Mouse (Mus musculus): ENCODE measurements around the gene Olfr272.

Gene Olfr272

DNA sequence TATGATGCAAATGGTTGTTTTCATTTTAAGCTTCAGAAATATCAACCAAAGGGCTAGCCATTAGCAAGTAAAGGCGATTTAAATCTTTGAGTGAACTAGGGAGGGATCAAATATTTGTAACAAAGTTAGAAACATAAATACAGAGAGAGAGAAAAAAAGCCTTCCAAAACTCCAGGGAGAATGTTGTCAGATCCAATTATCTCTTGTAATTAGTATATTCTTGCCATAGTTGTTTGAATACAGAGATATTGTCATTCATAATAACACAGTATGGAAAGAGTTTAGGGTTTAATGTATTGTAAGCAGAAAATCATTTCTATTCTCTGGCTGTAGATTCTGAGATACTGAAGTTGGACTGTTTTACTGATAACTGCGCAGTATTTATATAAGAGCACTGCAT, at the start of gene Olfr272:
Gene Olfr272 (minus strand): TSS at position 101 of the 400 bp plus-strand sequence.
- DNase-seq = no peak

DNA sequence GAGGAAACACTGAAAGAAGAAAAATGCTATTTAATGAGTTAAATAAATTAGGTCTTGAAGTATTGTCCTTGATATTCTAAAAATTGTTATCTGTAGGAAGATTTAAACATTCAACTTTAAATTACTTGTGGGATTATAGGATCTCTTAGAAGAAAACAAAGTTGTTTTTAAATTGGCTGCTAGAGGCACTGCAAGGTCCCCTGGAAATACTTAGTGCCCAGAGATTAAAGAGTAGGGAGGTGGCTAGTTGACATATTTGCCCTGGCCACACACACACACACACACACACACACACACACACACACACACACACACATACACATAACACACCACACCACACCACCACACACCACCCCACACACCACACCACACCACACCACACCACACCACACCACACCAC, 45.3 kb upstream of the Olfr272 start, which contains the start of gene Olfr270:
Gene Olfr270 (plus strand): TSS at position 301 of the 400 bp plus-strand sequence.
- no peak for DNase-seq

DNA sequence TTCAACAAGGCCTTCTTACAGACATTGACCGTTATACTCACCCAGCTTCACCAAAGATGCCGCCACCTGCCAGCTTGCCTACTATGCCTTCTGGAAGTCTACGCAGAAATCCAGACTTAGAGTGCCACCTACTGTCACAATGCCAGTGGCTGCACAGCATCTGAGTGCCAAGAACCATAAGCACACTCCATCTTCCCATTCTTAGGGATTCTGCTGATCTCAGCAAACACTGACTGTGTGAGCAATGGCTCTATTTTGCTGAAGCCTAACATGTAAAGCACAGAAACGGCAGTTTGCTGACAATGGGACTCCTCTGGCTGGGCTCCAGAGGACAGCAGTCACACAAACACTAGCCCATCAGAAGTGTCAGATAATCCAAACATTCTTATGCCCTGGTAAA, 39.7 kb upstream of the Olfr272 start:
- DNase-seq = peak; percentile 66

DNA sequence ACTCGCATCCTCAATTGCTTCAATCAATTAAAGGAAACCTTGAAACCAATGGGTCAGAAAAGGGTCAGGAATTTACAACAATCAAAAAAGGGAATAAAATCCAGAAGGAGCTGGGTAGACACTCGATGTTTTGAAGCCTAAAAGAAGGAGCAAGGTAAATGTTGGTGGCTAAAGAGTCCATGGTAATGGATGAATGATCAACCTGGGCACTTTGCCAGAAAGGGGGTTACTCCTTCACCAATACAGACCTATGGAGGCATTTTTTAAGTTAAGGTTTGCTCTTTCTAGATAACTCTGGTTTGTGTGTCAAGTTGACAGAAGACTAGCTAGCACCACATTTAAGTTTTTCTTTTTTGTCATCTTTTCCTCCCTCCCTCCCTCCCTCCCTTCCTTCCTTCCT, 30.0 kb upstream of the Olfr272 start:
- no peak for DNase-seq

DNA sequence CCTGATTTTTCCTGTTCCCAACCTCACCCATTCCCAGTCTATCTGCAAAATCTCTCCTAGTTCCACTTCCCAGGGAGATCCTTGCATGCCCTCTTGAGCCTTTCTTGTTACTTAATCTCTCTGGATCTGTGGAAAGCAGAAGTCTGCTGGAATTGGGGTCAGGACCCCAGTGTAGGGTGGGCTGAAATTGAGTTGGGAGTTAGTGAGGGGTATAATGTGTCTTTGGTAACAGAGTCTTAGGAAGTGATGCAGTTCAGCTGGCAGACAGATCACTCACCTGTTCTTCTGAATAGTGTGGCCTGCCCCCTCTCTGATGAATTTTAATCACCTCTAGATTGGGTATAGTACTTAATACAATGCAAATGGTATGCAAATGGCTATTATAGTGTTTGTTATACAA, 27.7 kb upstream of the Olfr272 start:
- no peak for DNase-seq

DNA sequence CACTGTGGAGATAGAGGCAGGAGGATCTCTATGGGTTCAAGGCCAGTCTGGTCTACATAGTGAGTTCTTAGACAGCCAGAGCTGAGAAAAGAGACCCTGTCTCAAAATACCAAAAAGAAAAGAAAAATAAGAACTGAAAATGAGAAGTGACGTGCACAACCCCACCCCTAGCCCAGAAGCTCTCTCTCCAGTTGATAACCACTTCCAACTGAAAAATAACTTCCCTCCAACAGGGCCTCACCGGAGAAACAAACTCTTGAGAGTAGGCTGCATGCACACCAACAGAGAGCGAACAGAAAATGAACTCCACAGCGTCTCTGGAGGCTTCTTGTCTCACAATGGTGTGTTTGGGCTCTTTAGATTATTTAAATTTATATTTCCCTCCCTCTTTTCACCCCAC, 11.5 kb upstream of the Olfr272 start:
- DNase-seq = no peak

DNA sequence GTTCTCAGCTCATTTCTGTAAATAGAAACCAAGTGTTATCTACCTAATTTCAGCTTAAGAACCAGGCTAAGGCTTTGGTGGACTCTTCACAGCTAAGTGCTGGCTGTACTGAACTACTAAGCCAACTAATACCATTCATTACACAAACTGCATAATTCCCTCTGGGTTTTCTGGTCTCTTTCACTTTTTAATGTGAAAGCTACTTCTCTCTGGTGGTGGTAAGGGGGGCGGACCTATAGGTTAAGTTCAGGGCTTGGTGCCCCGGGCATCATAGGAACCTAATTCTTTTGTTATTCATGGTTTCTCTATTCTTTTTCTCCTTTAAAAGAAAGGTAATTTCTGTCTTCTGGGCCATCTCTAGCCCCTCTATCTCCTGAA, 1.7 kb downstream of the Olfr272 start:
- DNase-seq = no peak

DNA sequence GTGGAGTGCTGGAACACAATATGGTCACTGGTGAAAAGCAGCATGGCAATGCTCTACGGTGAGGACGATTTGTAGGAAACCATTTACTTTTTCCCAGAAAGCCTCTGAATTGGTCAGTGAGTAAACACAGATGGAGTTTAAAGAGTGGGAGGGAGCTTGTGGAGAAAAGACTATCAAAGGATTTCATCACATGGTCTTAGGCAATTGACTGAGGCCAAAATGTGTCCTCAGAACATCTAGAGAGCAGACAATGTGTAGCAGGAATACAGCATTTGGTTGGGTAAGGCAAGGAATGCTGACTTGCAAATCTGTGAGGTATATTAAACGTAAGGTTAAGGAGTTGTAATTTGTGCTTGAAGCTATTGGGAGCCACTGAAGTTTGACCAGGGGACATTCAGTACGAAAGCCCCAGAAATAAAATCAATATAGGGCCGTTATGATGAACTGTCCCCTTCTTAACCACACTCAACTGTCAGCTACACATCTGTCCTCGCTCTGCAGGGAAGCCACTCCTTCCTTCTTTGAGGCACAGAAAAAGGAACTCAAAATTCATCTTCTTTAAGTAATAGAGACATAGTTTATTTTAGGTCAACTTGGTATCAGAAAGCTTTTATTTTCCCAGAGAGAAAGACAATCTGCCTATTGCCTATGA, 2.2 kb downstream of the Olfr272 start:
- no peak for DNase-seq

DNA sequence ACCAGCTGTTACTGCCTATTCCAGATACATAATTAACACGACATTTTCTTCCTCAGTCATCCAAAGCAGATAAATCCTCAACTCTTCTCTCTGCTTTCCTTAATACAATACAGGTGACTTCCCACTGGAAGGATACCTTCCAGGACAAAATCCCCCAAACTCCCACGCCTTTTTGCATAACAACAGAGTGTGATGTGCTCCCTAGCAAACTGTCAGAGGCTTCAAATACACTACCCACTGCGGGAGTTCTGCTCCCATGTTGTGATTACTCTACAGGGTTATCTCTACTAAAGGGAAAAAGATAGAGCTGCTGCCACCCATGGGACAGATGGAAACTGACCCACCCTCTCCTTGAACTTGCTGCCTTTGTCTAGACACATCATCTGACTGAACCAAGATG, 6.6 kb downstream of the Olfr272 start:
- no peak for DNase-seq

DNA sequence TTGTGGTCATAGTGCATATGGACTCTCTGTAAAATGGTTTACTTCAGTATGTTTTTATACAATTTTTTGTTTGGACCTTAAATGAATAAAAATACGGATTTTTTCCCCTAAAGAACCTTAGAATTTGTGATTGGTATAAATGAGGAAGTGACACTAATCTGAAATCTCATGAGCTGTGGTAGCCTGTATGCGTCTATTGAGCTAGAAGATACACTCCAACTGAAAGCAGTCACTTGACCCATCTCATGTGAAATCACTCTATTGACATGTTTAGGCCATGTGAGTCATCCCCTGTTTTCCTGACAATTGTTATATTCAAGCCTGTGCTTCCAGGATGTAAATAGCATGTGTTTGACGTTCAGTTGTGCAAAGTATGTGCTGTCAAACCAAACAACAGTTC, 9.4 kb downstream of the Olfr272 start:
- no peak for DNase-seq

DNA sequence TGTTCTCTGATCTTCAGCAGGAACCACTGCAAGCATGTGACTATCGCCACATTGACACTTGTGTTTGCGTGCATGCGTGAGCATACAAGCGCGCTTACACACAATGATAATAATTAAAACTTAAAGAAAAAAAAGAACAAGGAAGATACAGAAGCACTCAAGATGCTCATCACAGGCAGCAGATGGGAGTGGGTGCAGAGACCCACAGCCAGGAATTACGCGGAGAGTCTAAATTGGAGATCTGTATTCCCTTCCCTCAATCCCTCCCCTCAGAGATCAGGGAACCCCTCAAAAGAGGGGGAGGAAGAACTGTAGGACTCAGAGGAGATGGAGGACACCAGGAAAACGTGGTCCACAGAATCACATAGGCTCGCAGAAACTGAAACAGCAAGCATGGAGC, 54.8 kb downstream of the Olfr272 start:
- no peak for DNase-seq

All from retina, postnatal 1 day (tissue).